Mouse (Mus musculus): ENCODE measurements around the gene Grik4. TPM values are rescaled to one million over a fixed set of nuclear protein-coding genes. Genes with fewer than 3 reads are reported as not detected.
"Not testable (repeated sequence)": the region's sequence is repeated elsewhere in the genome, so short reads cannot be mapped to it uniquely, and the experiment has no call there.

The Grik4 gene
- polyA plus RNA-seq (2012; rRNA removed), result 0.90 and 1.1 TPM in 2 replicates

DNA sequence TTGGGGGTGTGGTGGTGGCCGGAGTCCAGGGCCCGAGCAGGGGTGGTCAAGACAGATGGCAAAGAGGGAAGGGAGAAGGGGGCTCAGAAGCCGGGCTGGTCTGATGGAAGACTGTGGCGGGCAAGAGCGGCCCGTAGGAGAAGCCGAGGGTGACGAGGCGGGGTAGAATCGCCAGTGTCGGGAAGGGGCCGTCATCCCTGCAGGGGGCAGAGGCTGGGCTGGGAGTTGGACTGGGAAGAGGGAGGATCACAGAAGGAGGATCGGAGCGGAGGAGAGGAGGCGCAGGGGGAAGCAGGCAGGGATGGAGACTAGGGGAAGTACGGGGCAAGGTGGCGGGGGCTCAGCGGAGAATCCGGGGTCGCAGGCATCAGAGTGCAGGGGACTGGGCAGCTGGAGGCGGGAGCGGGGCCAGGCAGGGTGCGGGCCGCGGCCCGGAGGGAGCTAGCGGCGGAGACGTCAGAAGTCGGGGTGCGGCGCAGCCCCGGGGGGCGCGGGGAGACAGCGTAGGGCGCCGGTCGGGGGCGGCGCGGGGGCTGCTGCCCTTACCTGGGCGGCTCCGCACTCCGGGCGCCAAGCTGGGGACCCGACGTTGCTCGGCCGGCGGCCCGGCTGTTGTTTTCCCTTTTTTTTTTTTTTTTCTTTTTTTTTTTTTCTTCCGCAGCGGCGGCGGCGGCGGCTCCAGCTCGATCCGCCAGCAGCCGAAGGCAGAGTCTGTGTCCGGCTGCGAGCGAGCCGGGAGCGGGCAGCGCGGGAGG, at the start of gene Grik4:
TSS of gene Grik4 (minus strand) at position 713 of the 755 bp plus-strand sequence.
- no peak for DNase-seq (ENCODE audit: low read depth)

DNA sequence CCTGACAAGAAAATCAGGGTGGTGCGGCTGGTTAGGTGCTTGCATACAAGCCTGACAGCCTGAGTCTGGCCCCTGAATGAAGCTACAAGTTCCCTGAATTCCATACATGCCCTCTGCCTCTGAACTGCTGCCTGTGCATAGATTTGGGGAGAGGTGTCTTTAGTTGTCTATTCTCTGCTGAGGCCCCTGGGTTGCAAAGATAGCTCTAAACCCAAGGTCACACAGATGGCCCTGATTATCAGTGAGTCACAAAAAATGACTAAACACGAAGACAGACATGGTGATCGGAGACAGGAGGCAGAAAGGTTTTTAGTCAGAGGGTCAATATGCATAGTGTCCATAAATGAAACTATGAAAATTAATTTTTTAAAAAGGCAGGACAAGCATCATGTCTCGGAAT, 49.4 kb upstream of the Grik4 start:
- no peak for DNase-seq (ENCODE audit: low read depth)

DNA sequence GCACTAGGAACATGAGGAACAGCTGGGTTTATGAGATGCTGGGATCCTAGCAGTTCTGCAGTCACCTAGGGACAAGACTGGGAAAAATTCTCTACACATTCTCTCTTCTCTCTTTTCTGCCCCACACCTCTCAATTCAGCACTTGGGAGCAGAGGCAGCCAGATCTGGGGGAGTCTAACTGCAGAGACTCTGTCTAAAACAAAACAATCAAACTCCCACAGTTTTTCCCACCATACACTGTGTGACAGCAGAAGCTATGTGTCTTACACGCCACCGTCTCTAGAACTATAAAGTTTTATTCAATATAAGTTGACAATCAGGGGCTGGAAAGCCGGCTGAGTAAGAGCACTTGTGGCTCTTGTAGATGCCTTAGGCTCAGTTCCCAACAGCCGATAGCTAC, 43.7 kb upstream of the Grik4 start:
- DNase-seq (ENCODE audit: low read depth), result no peak

DNA sequence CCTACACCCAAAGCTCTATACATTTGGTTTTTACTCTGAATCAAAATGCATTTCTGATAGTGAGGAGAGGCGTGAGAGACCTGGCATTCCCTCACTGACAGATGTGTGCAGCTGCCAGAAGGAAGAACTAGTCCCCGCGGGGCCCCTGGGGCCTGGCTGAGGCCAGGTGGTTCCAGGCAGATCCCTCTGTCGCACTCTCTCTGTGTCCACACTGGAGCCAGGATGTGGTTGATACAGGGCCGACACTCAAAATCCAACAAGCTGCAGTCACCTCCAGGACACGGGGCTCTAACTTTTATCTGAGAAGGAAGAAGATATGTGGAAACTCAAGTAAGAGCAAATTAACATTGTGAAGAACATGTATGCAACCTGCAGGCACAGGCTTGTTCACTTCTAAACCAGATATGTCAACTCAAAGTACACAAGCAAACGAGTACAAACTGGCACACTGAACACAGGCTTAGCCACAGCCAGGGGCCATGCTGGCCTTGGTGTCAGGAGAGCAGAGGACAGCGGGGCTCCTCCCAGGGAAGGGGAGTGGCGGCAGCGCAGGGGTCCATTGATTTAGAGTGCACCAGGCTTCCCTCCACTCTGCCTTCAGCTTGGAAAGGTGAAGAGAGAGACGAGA, 24.7 kb upstream of the Grik4 start:
- no peak for DNase-seq (ENCODE audit: low read depth)

DNA sequence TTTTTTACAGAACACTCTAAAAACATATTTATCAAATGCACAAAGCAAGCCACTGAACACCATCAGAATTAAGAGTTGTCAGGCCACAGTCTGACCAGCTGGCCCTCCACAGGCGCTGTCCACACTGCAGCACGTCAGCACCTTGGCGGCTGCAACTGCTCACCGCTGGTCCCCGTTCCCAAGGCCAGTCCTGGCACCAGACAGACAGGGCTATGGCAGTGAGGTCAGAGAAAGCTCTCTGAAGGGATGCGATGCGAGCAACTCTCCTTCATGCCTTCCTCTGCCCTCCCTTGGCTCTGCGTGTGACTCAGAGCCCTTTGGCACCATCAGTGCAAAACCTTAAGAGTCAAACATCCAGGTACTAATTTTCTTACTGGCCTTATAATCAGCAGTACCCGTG, 23.4 kb upstream of the Grik4 start:
- no peak for DNase-seq (ENCODE audit: low read depth)

DNA sequence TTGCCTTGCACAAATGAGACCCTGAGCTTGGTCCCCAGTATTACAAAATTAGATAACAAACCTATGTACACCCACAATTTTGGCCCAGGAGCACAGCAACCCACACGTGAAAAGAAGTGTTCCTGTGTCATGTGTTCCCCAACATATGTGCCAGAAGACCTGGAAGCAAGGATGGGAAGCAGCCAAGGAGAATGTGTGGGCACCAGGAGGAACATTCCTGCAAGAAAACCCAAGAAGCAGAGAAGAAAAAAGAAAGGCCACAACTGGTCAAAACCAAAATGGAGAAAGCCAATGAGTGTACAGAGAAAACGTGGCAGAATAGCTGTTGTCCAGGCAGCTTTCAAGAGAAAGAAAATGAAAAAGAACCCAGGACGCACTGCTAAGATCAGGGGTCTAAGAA, 20.5 kb upstream of the Grik4 start:
- DNase-seq (ENCODE audit: low read depth), result not testable (repeated sequence)

DNA sequence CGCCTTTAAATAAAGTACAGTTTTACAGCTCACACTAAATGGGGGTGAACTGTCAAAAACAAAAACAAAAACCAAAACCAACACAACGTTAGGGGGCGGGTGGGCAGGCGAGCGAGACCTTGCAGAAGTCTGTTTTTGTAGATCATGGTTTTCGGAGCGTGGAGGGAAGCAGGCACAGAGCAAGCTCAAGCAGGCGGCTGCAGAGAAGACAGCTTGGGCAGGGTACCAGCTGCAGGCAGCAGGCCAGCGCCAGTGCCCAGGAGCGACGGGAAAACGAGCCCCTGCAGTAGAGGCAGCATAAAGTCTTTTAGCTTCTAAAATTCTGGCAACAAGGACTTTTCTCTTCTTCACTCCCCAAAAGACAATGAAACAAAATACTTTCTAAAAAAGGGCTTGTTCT, 20.1 kb upstream of the Grik4 start:
- no peak for DNase-seq (ENCODE audit: low read depth)

DNA sequence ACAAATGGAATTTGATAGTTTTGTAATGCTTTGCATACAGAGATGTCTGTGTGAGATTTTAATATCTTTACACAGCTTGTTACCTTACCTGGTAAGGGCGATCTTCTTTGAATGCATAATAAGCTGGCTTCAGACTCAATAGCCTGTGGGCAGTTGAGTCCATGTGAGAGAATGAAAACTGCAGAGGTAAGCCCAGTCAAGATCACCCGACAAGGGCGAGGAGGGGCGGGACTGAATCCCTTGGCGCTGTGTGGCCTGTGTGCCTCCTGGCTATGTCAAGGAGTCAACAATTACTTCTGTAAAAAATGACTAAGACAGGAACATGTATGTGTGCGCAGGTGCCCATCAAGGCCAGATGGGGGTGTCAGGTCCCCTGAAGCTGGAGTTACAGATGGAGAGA, 18.2 kb upstream of the Grik4 start:
- DNase-seq (ENCODE audit: low read depth), result no peak

DNA sequence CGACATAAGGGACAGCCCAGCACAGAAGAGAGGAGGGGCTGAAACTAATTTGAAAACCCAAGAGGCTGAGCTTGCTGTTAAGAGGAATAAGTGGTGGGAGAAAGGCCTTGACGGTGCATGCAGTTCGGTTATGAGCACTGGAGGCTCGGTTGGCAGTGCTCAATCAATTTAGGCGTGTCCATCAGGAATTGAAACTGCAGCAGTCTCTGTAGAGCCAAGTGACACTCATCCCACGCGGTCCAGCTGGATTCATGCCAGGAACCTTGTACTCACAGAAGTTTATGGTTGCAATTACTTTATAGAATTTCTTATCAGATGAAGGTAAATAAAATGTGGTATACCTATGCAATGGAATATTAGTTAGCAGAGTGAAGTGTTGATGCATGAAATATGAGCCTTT, 14.1 kb upstream of the Grik4 start:
- no peak for DNase-seq (ENCODE audit: low read depth)

DNA sequence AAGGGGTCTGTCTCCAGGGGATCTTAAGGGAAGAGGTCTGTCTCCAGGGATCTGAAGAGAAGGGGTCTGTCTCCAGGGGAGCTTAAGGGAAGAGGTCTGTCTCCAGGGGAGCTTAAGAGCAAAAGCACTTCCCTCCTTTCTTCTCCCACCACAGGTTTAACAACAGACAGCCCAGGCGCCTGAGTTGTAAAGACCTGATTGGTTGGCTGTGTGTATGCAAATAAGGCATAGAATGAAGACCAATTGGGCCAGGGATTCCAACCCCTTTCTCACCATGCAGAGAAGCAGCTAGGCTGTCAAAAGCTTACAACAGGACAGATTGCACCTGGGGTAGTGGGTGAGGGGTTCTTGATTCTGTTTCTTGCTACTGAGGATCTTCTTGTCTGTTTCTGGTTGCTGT, 4.1 kb upstream of the Grik4 start:
- no peak for DNase-seq (ENCODE audit: low read depth)

DNA sequence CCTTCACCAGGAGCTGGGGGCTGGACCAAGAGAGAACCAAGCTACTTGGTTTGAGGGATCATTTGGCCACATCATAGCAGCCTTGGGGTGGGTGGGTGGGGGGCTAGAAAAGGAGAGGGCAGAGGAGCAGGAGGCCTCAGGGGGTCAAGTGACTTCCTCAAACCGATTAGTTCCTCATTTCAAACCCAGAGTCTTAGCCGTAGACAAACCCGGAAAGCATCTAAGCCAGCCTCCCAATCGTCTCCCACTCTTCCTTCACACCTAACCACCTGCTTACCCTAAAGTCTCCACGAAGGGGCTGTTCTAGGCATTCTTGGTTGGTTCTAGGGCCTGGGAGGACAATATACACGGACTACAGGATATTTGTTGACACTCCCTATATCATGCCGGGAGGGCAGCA, 881 bp upstream of the Grik4 start:
- no peak for DNase-seq (ENCODE audit: low read depth)

DNA sequence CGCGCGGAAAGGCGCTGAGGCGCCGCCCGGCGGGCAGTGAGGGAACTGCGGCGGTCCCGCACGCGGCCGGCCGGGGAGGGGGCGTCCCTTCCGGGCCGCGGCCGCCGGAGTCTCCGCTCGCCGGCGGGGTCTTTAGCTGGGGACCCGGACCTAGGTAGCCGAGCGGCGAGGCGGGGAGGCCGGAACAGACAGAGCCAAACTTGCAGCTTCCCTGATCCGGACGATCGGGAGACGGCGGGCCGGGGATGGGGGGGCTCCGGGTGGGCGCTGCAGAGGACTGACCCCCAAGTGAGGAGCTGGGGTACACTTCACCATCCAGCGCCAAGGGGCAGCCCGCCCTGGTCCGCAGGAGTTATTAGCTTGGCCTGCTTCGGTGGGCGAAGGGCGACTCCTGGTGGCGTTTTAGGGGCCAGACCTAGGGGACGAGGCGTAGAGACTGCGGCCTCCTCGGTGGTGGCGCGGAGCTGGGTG, 278 bp upstream of the Grik4 start:
- no peak for DNase-seq (ENCODE audit: low read depth)

DNA sequence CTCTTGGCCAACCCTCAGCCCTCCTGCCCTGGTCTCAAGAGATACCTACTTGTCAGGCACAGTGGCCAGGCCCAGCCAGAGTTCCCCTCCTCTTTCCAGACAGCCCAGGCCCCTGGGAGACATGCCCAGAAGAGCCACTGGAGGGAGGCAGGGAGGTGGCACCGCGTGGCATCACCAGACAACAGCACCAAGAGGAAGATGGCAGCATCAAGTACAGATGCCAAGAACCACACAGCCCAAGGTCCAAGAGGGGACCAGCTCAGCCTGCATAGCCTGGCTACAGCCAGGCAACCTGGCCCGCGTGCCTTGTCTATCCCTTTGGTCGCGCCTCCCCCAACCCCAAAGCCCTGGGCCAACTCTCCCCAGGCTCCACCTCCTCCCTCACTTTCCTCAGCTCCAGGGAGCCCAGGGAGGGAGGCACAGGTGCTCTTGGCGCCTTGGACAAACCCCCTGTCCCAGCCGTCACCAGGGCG, 1.2 kb downstream of the Grik4 start:
- no peak for DNase-seq (ENCODE audit: low read depth)

DNA sequence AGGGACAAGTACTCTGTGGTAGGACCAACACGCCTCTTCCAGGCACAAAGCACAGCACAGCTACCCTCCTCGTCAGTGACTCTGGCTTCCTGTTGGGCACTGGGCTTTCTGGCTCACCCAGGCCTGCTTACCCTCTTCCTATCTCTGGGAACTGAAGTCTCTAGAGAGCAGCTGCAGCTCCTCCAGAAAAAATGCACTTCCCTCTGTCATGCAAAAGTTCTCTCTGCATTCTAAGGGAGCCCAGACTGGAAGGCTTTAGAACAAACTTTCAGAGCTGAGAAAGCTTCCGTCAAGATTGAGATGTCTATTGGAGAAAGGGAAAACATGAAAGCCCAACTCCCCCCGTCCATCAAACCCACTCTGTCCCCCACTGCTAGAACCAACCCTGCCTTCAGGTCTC, 2.1 kb downstream of the Grik4 start:
- no peak for DNase-seq (ENCODE audit: low read depth)

DNA sequence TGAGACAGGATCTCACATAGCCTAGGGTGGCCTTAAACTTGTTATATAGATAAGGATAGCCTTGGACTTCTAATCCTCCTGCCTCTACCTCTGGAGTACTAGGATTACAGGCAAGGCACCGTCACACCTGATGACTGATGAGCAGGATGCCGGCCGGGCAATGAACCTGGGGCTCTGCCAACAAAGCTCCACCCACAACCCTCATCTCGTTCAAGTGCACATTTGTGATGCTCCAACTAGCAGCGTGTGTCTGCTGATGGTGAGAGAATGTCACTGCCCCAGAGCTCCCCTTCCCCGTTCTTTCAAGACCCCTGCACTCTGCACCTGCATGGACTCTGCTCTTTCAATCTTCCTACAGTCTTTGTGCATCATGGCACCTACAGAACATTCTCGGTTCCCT, 12.1 kb downstream of the Grik4 start:
- no peak for DNase-seq (ENCODE audit: low read depth)

DNA sequence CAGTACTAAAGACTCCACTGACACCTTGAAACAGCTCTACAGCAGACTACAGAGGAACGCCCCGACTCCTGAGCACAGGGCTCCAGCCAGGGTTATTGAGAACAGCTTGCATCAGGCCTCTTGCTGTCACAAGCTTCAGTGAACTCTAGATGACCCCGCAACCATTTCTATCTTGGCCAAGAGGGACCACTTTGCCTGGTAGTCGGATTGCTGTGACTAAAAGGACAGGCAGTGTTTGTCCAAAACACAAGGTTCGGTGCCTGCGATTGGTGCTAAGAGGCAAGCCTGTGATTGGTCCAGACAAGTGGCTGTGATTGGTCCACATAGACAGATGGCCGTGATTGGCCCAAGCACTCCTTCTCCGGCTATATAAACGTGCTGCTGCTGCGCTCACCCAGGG, 16.8 kb downstream of the Grik4 start:
- DNase-seq (ENCODE audit: low read depth), result no peak

DNA sequence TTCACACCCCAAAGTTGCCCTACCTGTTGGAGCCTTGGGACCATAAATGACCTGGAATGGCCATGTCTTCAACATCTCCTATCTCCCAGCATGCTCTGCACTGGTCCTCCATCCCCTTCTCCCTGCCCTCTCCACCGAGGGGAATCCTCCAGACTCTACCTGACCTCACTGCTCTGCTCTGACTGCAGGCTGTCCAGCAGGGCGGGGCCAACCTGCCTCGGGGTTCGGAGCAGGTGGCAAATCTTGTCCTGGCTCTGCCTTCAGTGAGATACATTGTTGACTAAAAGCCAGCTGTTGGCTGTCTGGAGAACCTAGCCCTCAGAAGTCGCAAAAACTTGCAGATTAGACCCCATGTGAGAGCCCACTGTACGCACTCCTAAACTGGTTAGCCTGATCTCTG, 17.7 kb downstream of the Grik4 start:
- DNase-seq (ENCODE audit: low read depth), result no peak

DNA sequence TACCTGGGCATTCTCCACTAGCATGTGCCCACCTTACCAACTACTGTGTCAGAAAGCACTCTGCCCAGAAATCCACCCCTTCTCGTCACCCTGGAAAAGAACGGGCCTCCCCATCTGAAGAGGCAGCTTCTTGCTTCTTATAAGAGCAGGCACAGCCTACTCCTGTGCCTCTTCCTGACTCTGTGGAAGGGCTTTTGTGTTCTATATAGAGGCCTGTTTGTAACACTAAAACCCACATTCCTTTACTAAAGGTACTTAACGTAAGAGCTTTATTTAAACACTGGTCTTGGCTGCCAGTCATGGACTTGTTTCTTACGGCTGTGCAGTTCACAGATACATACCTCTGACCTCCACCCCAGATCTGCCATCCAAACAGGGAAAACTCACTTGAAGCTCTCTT, 22.5 kb downstream of the Grik4 start:
- no peak for DNase-seq (ENCODE audit: low read depth)

DNA sequence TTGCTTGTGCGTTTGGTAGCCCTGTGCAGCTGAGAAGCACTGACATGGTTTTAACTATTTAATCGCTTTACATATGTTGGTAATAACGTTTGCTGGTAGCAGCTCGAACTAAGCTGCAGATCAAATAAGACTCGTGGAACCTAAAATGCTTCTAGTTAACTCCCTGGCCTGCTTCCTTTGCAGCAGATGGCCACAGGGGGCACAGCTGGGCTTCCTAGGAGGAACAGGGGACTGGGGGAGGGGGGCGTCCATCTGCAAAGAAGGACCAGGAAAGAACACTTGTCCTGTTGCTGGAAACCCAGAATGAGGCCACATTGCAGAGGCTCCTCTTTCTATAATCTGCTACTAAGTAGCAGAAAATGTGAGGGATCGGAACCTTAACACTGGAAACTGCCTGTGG, 24.1 kb downstream of the Grik4 start:
- no peak for DNase-seq (ENCODE audit: low read depth)

DNA sequence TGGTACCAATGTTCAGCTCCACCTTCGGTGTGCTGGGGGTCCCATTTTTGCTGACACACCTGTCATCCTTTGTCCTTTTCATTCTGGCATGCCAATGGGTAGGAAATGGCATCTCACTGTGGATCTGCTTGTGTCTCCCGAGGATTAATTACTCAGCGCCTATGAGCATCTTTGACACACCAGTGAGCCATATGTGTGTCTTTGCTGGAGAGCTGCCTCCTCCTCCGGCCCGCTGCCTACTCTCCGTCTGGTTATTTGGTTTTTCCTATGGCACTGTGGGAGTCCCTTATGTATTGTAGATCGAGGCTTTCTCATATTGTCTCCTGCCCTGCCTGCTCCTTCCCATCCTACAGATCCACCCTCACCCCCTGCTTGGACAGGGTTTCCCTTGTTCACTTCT, 26.4 kb downstream of the Grik4 start:
- no peak for DNase-seq (ENCODE audit: low read depth)

DNA sequence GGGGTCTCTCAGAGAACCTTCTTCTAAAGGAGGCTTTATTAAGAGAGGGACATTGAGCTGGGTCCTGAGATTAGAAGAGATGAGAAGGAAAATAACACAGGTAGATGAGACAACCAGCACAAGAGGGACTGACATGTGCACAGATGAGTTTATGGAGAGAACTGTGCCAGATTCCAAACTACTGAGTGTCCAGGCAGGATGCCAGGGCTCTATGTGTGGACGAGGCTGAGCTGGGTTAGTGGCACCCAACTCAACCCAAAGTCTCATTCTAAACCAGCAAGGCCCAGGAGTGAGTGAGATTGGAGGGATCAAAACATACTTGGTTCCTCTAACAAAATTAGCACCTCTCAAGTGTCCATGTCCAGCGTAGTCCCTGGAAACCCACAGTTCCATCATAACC, 31.1 kb downstream of the Grik4 start:
- no peak for DNase-seq (ENCODE audit: low read depth)

DNA sequence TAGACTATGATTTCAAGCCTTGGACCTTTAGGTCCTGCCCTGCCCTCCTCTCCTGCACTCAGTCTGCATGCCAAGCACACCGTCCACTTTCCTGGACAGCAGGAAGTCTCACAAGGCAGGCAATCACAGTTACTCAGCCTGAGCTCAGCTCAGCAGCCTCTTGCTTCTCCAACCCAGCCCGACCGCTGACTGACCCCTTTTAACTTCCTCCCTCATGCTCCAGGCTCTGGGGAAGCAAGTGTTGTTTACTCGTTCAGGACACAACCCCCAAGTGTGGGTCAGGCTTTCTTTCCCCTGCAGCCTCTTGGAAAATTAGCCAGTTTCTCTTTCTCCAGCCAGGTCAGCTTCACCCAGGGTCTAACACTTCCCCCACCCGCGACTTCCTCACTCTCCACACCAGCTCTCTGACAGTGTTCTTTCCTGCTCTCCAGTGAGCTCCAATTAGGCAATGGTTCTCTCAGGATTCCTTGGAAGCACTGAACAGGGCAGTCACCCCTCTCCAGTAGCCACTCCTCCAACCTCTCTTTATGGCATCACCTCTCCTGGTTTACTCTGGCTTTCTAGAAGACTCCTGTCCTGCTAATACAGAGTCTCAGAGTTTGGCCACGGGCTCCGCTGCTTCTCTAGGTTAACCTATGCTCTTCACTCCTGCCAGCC, 35.5 kb downstream of the Grik4 start:
- DNase-seq (ENCODE audit: low read depth), result no peak

DNA sequence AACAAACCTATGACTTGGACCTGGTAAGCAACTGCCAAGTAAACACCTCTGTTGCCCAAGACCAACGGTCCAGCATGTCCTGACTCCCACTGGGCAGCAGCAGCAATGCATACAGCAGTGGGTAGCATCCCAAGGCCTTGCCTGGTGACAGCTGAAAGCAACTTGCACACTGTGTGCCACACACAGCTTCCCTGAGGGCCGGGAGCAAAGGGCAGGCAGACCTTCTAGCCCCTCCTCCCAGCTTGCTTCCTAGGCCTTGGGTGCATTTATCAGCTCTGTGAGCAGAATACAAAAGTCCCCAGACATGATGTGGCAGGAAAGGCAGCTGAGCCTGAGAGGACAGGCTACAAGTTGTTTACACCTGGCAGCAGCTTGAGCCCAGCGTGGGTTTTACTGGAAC, 37.3 kb downstream of the Grik4 start:
- DNase-seq (ENCODE audit: low read depth), result no peak
